Mouse (Mus musculus) embryonic facial prominence, embryonic 10.5 days (tissue): ENCODE data around the gene Rlbp1. TPM values are rescaled to one million over a fixed set of nuclear protein-coding genes. Genes with fewer than 3 reads are reported as not detected.

Source experiments
- DNase-seq: peaks from one replicate; pipeline ENCODE4 v3.0.0-alpha.2; 2017; ENCODE audit warnings: low spot score
- H3K27ac ChIP-seq: fragments of 300-500 bp; sonication (generic); replicated peaks from 2 replicates; pipeline ENCODE4 v1.5.1; 2016; ENCODE audit warnings: mild to moderate bottlenecking
- H3K27me3 ChIP-seq: fragments of 300-500 bp; sonication (generic); replicated peaks from 2 replicates; pipeline ENCODE4 v1.6.1; 2016; ENCODE audit warnings: low read depth, mild to moderate bottlenecking; ENCODE audit not compliant: poor library complexity, severe bottlenecking
- H3K36me3 ChIP-seq: fragments of 300-500 bp; sonication (generic); replicated peaks from 2 replicates; pipeline ENCODE4 v1.6.1; 2016; ENCODE audit warnings: mild to moderate bottlenecking, moderate library complexity
- H3K4me1 ChIP-seq: fragments of 300-500 bp; sonication (generic); 2 replicates; pipeline ENCODE4 v1.6.1; 2016
- H3K4me3 ChIP-seq: fragments of 300-500 bp; sonication (generic); 2 replicates; pipeline ENCODE4 v1.5.1; 2016; ENCODE audit warnings: mild to moderate bottlenecking, moderate library complexity
- H3K9me3 ChIP-seq: fragments of 300-500 bp; sonication (generic); 2 replicates; pipeline ENCODE4 v1.6.1; 2016; ENCODE audit warnings: mild to moderate bottlenecking
- WGBS: fragments of 180-500 bp; shearing (Covaris S2); methylation state at CpG from one replicate; pipeline ENCODE4 v1.1.7; 2016; 5-methylcytosine and 5-hydroxymethylcytosine counted together
- polyA plus RNA-seq: library from polyadenylated mRNA; unstranded; fragments of >200 nt; fragmentation: Nextera tagmentation; extraction: Ambion mirVana; gene quantifications from 2 replicates; pipeline ENCODE4 v1.2.1, GENCODE M21; 2016

Rlbp1 gene
- polyA plus RNA-seq, 1 experiment from 2014 or later, result 1.5 TPM

- no peaks in the 10 kb centered on the region for H3K9me3 ChIP-seq
- 50% methylated on average over 10 of the region's 10 CpGs for WGBS
Measured at GRCm38 (mm10) chr7:79371321-79371879, 15.4 kb downstream of the Rlbp1 start.

DNA sequence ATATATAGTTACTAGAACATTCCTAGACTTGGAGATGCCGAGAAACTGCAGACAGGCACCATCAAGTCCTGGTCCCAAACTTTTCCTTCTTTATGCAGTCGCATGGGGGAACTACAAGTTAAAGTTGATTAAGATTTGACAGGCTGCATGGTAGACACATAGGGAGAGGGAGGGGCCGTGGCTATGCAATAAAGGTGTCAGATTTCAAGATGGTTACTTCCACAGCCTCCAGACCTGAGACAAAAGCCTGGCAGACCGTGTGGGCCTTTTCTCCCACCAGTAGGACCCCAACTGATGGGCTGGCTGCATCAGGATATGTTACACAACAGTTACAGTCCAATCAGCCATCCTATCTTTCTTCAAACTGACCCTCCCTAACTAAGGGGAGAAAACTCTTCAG, 17.4 kb downstream of the Rlbp1 start:
- Histone ChIP-seq H3K4me1 (peaks cover 4% of the 10 kb centered on the region; the same call in 1 of the 2 replicates), H3K27me3 (no peaks in the 10 kb centered on the region), H3K27ac (no peak overlapping the region), H3K9me3 (no peaks in the 10 kb centered on the region), H3K36me3 (0 out of 2 replicates have a peak, but pooled peaks cover 8% of the 10 kb centered on the region), H3K4me3 (no peak overlapping the region)
- DNase-seq, result no peak
- WGBS, result 57% methylated on average over 4 of the region's 4 CpGs

More at GRCm38 (mm10) chr7:79371321-79371879, 15.4 kb downstream of the Rlbp1 start:
- peak; percentile 84 for DNase-seq
- Histone ChIP-seq H3K27me3 (no peaks in the 10 kb centered on the region), H3K4me1 (peaks cover 4% of the 10 kb centered on the region; the same call in 1 of the 2 replicates), H3K27ac (no peak overlapping the region), H3K36me3 (no peaks in the 10 kb centered on the region), H3K4me3 (no peak overlapping the region)

DNA sequence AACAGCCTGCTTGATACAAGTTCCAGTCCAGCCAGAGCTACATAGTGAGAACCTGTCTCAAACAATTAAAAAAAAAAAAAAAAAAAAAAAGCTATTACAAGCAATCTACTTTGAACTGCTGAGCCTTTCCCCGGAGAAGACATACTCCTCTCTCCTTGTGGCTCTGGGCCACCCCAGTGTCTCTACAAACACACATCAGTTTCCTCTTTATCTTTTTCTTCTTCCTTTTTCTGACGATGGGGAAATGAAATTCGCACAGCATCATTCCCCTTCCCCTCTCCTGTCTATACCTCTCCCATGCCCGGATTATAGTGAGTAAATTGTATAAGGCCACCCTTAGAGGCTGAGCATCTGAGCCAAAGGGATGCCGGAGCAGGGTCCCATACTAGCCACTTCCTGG, 18.2 kb downstream of the Rlbp1 start:
- H3K4me1 ChIP-seq, result peaks cover 4% of the 10 kb centered on the region; the same call in 1 of the 2 replicates
- H3K9me3 ChIP-seq, result no peaks in the 10 kb centered on the region
- no peak overlapping the region for H3K27ac ChIP-seq
- H3K27me3 ChIP-seq, result no peaks in the 10 kb centered on the region
- 0 out of 2 replicates have a peak, but pooled peaks cover 8% of the 10 kb centered on the region for H3K36me3 ChIP-seq
- 89% methylated on average over 5 of the region's 5 CpGs for WGBS
- no peak for DNase-seq
- H3K4me3 ChIP-seq, result no peak overlapping the region

DNA sequence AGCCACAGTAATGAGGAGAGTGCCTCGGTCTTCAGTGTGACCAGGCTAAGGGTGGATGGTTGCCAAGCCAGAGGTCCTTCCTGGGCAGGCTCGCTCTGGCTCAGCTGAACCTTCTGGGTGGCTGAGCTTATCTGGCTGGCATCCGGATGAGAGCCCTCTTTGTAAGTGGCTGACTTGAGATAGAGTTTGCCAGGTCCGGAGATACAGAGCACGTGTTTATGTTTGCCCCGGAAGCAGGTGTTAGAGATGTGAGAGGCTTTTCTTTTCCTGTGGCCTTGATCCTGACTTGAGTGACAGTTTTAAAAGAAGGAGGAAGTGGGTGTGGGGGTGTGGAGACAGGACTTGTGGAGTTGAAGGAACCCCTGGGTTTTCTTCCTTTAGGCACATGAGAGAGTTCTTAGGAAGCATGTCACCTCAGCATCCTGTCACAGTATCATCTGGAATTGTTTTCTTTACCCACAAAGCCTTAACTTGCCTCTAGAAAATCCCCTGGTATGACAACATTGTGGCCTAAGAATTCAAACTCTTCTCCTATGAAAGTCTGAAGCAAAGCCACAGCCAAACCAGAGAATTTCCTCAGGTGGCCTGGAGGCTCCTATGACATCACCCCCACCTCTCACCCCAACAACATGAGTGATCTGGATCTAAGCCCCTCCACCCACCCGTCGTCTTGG, 23.3 kb downstream of the Rlbp1 start:
- WGBS, result 80% methylated on average over 8 of the region's 8 CpGs
- no peaks in the 10 kb centered on the region for H3K9me3 ChIP-seq
- peaks cover 43% of the 10 kb centered on the region for H3K36me3 ChIP-seq
- no peak overlapping the region for H3K4me3 ChIP-seq
- H3K27me3 ChIP-seq, result no peaks in the 10 kb centered on the region
- no peak for DNase-seq
- H3K4me1 ChIP-seq, result peaks cover 21% of the 10 kb centered on the region
- H3K27ac ChIP-seq, result peak overlapping the region; percentile 35; the same call in 1 of the 2 replicates

DNA sequence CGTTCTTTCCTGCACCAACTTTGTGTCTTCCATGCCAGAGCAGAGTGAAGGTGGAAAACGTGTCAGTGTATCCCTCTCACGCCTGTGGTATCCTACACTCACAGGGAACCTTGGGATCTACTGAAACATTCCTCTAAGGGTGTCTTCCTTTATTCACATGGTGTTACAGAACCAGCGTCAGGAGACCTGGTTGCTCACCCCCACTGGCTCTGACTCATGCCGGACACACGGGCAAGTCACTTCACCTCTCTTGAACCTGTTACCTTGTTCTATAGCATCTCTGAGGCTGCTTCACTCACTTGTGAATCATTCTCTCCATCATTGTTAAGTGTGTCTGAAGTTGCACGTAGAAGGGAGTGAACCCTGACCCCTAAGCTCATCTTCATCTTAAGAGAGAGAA, 24.0 kb downstream of the Rlbp1 start:
- Histone ChIP-seq H3K36me3 (peaks cover 49% of the 10 kb centered on the region), H3K9me3 (no peaks in the 10 kb centered on the region), H3K4me3 (no peak overlapping the region), H3K27ac (no peak overlapping the region), H3K27me3 (no peaks in the 10 kb centered on the region), H3K4me1 (peaks cover 21% of the 10 kb centered on the region)
- DNase-seq, result no peak
- 89% methylated on average over 7 of the region's 7 CpGs for WGBS

GRCm38 (mm10) chr7:79362208-79362607, 24.6 kb downstream of the Rlbp1 start:
- Histone ChIP-seq H3K27ac (no peak overlapping the region), H3K36me3 (peaks cover 55% of the 10 kb centered on the region), H3K9me3 (no peaks in the 10 kb centered on the region), H3K4me3 (no peak overlapping the region), H3K27me3 (no peaks in the 10 kb centered on the region), H3K4me1 (peaks cover 21% of the 10 kb centered on the region)
- WGBS, result 79% methylated on average over 8 of the region's 8 CpGs
- no peak for DNase-seq

DNA sequence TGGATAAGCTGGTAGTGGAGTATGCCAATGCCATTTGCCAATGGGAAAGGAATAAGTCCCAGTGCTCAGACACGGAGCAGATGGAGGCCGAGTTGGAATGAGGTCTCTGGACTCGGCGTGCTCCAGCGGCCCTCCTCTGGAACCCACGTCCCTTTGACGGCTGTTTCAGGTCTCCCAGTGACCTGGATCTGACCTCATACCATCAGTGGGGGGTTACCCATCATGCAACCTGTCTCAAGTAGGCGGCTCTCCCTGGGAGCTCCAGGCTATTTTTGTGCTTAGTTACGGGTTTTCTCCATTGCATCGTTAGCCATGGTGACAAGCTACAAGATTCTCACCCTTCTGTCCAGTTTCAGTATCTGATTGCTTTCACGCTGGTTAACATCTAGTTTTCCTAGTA, 26.8 kb downstream of the Rlbp1 start:
- H3K4me1 ChIP-seq, result peaks cover 21% of the 10 kb centered on the region
- no peaks in the 10 kb centered on the region for H3K27me3 ChIP-seq
- 71% methylated on average over 11 of the region's 11 CpGs for WGBS
- no peak overlapping the region for H3K4me3 ChIP-seq
- H3K36me3 ChIP-seq, result peaks cover 65% of the 10 kb centered on the region
- H3K27ac ChIP-seq, result no peak overlapping the region
- H3K9me3 ChIP-seq, result no peaks in the 10 kb centered on the region
- no peak for DNase-seq

GRCm38 (mm10) chr7:79359183-79359435, 27.7 kb downstream of the Rlbp1 start:
- Histone ChIP-seq H3K27ac (no peak overlapping the region), H3K36me3 (peaks cover 72% of the 10 kb centered on the region), H3K4me3 (no peak overlapping the region), H3K27me3 (no peaks in the 10 kb centered on the region), H3K4me1 (peaks cover 21% of the 10 kb centered on the region), H3K9me3 (no peaks in the 10 kb centered on the region)
- DNase-seq, result no peak
- 91% methylated on average over 3 of the region's 3 CpGs for whole genome bisulfite sequencing

- Histone ChIP-seq H3K36me3 (peaks cover 77% of the 10 kb centered on the region), H3K4me3 (no peak overlapping the region), H3K4me1 (peaks cover 21% of the 10 kb centered on the region), H3K27ac (no peak overlapping the region), H3K27me3 (no peaks in the 10 kb centered on the region), H3K9me3 (no peaks in the 10 kb centered on the region)
- WGBS, result 85% methylated on average over 15 of the region's 15 CpGs
- no peak for DNase-seq
Measured at GRCm38 (mm10) chr7:79358350-79359182, 28.3 kb downstream of the Rlbp1 start.

GRCm38 (mm10) chr7:79349738-79350386, 37.0 kb downstream of the Rlbp1 start:
- Histone ChIP-seq H3K36me3 (peaks cover 66% of the 10 kb centered on the region), H3K27ac (no peak overlapping the region)
- WGBS, result 35% methylated on average over 12 of the region's 12 CpGs

GRCm38 (mm10) chr7:79348816-79349215, 38.0 kb downstream of the Rlbp1 start:
- H3K36me3 ChIP-seq, result peaks cover 68% of the 10 kb centered on the region
- WGBS, result 87% methylated on average over 8 of the region's 8 CpGs

More at GRCm38 (mm10) chr7:79349738-79350386, 37.0 kb downstream of the Rlbp1 start:
- no peaks in the 10 kb centered on the region for H3K27me3 ChIP-seq
- no peaks in the 10 kb centered on the region for H3K4me1 ChIP-seq
- H3K9me3 ChIP-seq, result no peaks in the 10 kb centered on the region
- H3K4me3 ChIP-seq, result no peak overlapping the region
- peak; percentile 75 for DNase-seq

DNA sequence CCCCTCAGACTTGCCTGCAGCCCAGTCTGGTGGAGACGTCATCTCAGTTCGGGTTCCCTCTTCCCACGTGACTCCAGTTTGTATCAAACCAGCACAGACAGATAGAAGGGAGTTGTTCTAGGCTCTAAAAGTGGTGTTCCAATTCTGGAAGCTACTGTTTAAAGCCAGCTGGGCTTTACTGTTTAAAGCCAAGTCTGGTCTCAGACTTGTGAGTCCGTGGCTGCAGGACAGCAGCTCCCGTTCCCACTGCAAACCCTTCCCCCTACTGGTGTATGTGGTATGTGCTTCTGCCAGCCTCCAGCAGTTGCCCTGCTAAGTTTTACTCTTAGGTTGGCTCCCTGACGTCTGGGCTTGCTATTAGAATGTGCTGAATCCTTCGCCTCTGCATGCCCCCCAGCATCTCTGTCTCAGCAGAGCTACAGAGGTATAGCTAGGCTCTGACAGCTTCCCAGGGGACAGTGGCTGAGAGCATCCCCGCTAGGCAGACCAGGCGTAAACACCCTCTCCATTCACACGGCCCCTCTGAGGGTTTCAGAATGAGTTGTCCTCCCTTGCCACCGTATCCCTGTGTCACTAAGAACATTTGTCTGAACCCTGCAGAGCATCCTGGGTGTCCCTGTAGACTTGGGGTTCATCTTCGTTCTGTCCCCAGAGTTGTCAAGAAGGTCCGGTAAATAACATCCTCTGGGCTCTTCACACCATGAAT, 39.6 kb downstream of the Rlbp1 start:
- Histone ChIP-seq H3K27me3 (no peaks in the 10 kb centered on the region), H3K9me3 (no peaks in the 10 kb centered on the region), H3K36me3 (peaks cover 70% of the 10 kb centered on the region), H3K4me1 (no peaks in the 10 kb centered on the region), H3K27ac (no peak overlapping the region), H3K4me3 (no peak overlapping the region)
- WGBS, result 81% methylated on average over 13 of the region's 13 CpGs
- DNase-seq, result no peak

More at GRCm38 (mm10) chr7:79348816-79349215, 38.0 kb downstream of the Rlbp1 start:
- H3K9me3 ChIP-seq, result no peaks in the 10 kb centered on the region
- H3K4me1 ChIP-seq, result no peaks in the 10 kb centered on the region
- H3K4me3 ChIP-seq, result no peak overlapping the region
- no peak for DNase-seq
- no peak overlapping the region for H3K27ac ChIP-seq
- no peaks in the 10 kb centered on the region for H3K27me3 ChIP-seq
